Mouse (Mus musculus) heart, postnatal 0 days (tissue): ENCODE results near the gene Akap6.

ENCODE experiments used
- CTCF ChIP-seq: IDR thresholded peaks from 2 replicates; pipeline ENCODE4 v1.5.1; 2016; ENCODE audit warnings: antibody characterized with exemption, control low read depth, low read depth
- EP300 ChIP-seq: IDR thresholded peaks from 2 replicates; pipeline ENCODE4 v1.6.1; 2016; ENCODE audit warnings: antibody characterized with exemption, low read depth

- no peak for TF ChIP-seq CTCF
- no peak for TF ChIP-seq EP300
Measured at GRCm38 (mm10) chr12:52664944-52665343, 34.2 kb upstream of the Akap6 start.
